Mouse (Mus musculus) erythroblast, embryonic 14.5 days (primary cell): ENCODE measurements around the gene Crybb3.

Experiments
- GATA1 ChIP-seq: IDR thresholded peaks from 2 replicates; pipeline ENCODE4 v1.6.1; 2012; ENCODE audit warnings: low read length, inconsistent platforms, mixed read lengths
- TAL1 ChIP-seq: IDR thresholded peaks from 3 replicates; pipeline ENCODE4 v1.6.1; 2012; ENCODE audit warnings: low read length, inconsistent platforms, mixed read lengths

- TF ChIP-seq GATA1 (no peak), TAL1 (no peak)
Observed at GRCm38 (mm10) chr5:113079783-113080182, 1.6 kb downstream of the Crybb3 start.
